Mouse (Mus musculus) cerebellum, postnatal 14 days (tissue): Measurements from ENCODE around the gene Gstp3.
A peak's percentile ranks its signal among the peaks of the same experiment; 100 is the strongest.
"Not testable (repeated sequence)": the region's sequence is repeated elsewhere in the genome, so short reads cannot be mapped to it uniquely, and the experiment has no call there.

ENCODE experiments used
- DNase-seq, 2 experiments: peaks; one replicate each; pipeline ENCODE4 v3.0.0; 2021; ENCODE audit warnings: mixed read lengths in 2 of 2

Gstp3 gene

DNA sequence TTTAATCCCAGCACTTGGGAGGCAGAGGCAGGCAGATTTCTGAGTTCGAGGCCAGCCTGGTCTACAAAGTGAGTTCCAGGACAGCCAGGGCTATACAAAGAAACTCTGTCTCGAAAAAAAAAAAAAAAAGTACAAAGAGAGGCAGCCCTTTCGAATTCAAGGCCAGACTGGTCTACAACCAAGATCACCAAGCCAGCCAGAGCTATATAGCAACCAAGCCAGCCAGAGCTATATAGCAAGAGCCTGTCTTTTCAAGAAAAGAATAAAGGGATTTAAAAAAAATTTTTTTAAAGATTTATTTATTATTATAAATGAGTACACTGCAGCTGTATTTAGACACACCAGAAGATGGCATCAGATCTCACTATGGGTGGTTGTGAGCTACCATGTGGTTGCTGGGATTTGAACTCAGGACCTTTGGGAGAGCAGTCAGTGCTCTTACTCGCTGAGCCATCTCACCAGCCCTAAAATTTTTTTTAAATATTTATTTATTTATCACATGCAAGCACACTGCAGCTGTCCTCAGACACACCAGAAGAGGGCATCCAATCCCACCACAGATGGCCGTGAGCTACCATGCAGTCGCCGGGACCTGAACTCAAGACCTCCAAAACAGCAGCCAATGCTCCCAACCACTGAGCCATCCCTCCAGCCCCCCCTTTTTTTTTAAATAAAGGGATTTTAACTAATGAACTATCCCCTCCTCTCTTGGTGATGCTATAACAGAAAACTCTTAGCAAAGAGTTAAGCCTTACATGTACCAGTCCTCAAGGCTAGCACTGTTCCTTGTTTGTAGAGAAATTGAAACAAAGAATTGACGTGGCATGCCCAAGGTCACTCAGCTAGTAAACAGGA, 902 bp upstream of the Gstp3 start:
- DNase-seq: not testable (repeated sequence)

- DNase-seq: no peak
These were observed 788 bp downstream of the Gstp3 start for GRCm38 (mm10) chr19:4058581-4058980.

GRCm38 (mm10) chr19:4057962-4058361, 1.4 kb downstream of the Gstp3 start:
- DNase-seq: no peak

- DNase-seq: no peak
These were observed 2.0 kb downstream of the Gstp3 start for GRCm38 (mm10) chr19:4057389-4057788.

GRCm38 (mm10) chr19:4056727-4057126, 2.6 kb downstream of the Gstp3 start:
- DNase-seq: no peak

- no peak for DNase-seq
These were observed 3.2 kb downstream of the Gstp3 start for GRCm38 (mm10) chr19:4055947-4056693.

- peak; percentile 68 to 76 for DNase-seq
These were observed 4.0 kb downstream of the Gstp3 start for GRCm38 (mm10) chr19:4055216-4055946.

DNA sequence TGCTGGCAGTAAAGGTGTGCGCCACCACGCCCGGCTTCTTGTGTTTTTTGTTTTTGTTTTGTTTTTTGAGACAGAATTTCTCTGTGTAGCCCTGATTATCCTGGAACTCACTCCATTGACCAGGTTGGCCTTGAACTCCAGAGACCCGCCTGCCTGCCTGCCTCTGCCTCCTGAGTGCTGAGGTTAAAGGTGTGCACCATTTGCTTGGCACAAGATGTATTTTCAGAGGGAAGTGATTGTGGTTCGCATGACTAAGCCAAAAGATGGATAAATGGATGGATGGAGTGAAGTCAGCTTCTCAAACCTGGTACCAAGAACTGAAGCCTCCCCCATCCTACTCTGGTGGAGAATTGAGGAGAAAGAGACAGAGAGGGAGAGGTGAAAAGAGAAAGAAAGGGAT, 4.8 kb downstream of the Gstp3 start:
- DNase-seq: no peak

DNA sequence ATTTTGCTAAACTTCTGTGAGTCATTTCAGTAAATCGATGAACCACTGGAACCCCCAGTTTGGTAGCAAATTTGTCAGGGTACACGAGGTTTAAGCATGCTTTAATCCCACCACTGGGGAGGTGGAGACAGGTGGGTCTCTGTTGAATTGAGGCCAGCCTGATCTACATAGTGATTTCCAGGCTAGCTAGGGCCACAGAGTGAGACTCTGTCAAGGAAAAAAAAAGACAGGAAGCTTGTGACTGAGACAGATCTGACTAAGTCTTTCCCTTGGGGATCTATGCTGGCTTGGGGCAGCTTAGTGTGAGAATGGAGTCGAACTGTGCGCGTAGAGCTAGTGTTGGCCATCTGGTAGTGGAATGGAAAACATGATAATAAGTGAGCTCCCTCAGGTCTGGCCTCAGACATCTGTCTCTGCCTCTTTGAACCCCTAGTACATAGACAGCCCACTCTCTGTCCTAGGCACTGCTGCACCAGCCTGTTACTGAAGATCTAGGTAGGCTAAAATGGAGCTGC, 6.8 kb downstream of the Gstp3 start:
- DNase-seq: no peak

GRCm38 (mm10) chr19:4051741-4052515, 7.4 kb downstream of the Gstp3 start:
- DNase-seq: peak; percentile 84 to 90

DNA sequence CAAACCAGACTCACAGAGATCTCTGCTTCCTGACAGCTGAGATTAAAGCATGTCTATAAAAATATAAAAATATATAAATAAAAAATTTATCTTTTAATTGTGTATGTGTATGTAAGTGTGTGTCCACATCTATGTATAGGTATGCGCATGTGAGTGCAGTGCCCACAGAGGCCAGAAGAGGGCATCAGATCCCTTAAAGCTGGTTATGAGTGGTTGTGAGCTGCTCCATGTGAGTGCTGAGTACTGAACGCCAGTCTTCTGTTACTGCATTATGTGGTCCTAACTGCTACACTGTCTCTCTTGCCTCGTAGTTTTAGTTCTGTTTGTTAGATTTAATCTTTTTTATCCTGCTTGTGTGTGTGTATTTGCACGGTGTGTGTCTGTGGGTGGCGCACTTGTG, 8.4 kb downstream of the Gstp3 start:
- DNase-seq: peak in 1 of 2 experiments; percentile 44

DNA sequence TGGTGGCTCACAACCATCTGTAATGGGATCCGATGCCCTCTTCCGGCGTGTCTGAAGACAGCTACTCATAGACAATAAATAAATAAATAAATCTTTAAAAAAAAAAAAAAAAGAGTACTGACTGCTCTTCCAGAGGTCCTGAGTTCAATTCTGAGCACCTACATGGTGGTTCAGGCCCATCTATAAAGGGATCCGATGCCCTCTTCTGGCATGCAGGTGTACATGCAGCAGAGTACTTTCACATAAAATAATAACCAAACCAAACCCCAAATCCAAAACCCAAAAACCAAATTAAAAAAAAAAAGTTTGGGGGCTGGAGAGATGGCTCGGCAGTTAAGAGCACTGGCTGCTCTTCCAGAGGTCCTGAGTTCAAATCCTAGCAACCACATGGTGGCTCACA, 10.3 kb downstream of the Gstp3 start:
- DNase-seq: not testable (repeated sequence)

DNA sequence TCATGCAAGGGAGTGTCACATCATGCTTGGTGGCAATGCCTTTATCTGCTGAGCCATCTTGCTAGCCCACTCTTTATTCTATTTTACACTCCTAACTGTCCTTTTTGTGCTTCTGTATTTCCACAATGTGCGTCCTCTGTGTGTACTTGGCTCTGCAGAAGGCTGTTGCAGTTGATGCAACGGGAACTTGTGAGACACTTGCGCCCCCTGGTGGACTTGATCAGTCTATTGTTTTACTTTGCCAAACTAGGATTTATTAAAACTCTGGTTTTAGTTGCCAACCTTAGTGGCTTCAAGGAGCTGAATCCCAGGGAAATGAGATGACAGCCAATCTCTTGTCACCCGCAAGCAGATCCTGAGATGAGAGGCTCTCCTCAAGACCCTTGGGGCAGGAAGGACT, 11.5 kb downstream of the Gstp3 start:
- peak; percentile 89 to 95 for DNase-seq

- no peak for DNase-seq
These were observed 12.5 kb downstream of the Gstp3 start for GRCm38 (mm10) chr19:4046866-4047254.

DNA sequence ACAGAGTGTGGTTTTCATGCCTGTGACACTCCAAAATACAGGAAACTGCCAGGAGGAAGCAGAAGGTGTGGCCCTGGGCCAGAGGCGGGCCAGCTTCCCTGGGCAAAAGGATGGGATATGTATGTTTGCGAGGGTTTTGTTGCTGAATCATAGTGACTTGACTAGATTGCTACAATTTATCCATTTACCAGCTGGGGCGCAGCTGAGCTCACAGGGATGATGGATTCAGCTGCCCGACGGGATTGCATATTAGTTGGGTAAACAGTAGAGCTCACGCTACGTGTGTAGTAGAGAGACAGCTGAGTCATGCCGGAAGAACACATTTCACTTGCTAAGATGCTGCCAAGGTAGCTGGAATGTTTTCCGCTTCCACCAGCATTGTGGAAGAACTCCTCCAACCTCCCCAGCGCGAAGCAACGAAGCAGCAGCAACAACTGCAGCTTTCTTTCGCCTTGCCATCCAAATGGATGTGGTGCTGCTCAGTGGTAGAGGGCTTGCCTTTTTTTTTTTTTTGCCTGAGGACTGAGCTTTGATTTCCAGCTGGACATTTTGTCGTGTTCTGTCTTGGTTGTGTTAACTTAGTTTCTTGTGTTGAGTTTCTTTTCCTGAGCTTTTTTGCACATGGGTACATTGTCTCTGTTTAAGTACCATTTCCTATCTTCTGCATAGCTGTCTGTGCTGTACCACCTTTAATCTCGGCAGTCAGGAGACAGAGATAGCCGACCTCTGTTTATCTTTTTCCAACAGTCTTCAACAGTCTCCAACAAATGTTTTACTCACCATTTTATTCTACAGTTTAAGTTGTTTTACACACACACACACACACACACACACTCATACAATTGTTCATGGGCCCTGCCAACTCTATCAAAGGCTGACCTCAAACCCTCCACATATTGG, 13.2 kb downstream of the Gstp3 start, which contains the start of gene Gstp2:
TSS of gene Gstp2 (minus strand) at position 58 of the 900 bp plus-strand sequence.
- peak; percentile 82 to 88 for DNase-seq

GRCm38 (mm10) chr19:4044109-4044508, 15.3 kb downstream of the Gstp3 start:
- DNase-seq: not testable (repeated sequence)

DNA sequence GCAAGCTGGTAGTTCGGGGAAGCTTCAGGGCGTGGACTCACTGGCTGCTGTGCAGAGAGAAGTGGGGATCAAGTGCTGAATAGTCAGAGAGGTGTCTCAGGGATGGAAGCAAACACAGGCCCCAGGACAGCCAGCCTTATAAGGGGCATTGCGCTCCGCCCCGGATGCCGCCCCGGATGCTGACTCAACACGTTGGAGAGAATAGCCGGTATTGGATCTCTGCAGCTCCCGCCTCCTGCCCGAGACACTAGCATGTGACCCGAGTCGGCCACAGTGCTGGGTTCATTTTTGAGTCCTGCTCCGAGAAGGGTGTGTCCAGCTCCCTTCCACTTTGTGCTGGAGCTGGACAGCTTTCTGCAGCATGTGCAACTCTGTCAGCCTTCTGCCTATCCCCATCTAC, 17.2 kb downstream of the Gstp3 start:
- no peak for DNase-seq

DNA sequence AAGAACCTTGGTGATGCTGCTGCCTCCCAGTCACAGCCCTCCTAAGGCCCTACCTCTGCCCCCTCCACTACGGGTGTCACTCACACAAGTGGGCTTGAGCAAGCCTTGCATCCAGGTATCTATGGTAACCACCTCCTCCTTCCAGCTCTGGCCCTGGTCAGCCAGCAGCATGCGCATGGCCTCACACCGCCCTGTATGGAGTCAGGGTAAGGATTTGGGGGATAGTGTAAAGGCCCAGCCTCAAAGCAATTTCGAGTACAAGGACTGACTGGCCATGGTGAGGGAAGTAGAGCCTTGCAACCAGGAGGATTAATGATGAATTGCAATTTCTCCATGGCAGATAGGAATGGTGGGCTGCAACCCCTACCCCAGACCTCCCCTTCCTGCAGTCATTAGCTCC, 17.9 kb downstream of the Gstp3 start:
- not testable (repeated sequence) for DNase-seq

GRCm38 (mm10) chr19:4040941-4041340, 18.4 kb downstream of the Gstp3 start:
- DNase-seq: not testable (repeated sequence)

- DNase-seq: peak; percentile 78
These were observed 21.6 kb downstream of the Gstp3 start, which contains the start of gene Gstp1 for GRCm38 (mm10) chr19:4037788-4038232. Gstp1 (minus strand) TSS chr19:4037985.
